Mouse (Mus musculus): ENCODE data around the gene Fras1. TPM values are rescaled to one million over a fixed set of nuclear protein-coding genes. Genes with fewer than 3 reads are reported as not detected.

Gene Fras1
- total and polyA plus RNA-seq, 3 experiments = not detected

DNA sequence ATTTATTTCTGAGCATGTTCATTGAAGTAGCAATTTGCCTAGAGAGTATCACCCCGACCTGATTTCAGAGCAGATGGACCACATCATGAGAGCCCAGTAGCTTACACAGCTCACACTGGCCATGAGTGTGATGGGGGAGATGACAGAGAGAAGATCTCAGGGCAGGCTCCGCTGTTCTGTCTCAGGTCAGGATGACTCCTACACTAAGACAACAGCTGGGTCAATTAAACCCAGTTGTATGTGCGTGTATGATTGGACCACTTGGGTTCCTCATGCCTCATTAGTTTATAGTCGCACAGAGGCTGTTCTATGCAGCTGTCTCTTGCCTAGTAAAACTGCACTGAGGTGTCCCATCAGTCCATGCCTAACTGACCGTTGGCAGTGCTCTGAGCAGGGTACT lies 345.5 kb downstream of the Fras1 start:
- no peak overlapping the region for H3K27ac ChIP-seq (ENCODE audit: control insufficient read depth, low read depth, low read length)
- no peak for TF ChIP-seq CHD2 (IDR thresholded peaks at IDR 0.05; ENCODE audit: low read length)
- TF ChIP-seq EP300 (IDR thresholded peaks at IDR 0.05; ENCODE audit: low read depth in 1 of 2, low read length in 2 of 2) = no peak
- no peak for TF ChIP-seq TBP (IDR thresholded peaks at IDR 0.05; ENCODE audit: low read depth, low read length)
- no peak for TF ChIP-seq RCOR1 (IDR thresholded peaks at IDR 0.05; ENCODE audit: low read depth, low read length)
- H3K27me3 ChIP-seq (ENCODE audit: control insufficient read depth in 1 of 2, insufficient read depth in 2 of 2, low read length in 2 of 2) = no peaks in the 10 kb centered on the region
- no peaks in the 10 kb centered on the region for H3K79me2 ChIP-seq (ENCODE audit: control insufficient read depth, insufficient read depth, low read length, poor library complexity)
- DNase-seq (ENCODE audit: low read depth, low spot score) = no peak
- H3K4me3 ChIP-seq (ENCODE audit: control insufficient read depth in 1 of 2, insufficient read depth in 1 of 2, low read depth in 2 of 2, low read length in 2 of 2) = no peak overlapping the region
- H3K9ac ChIP-seq (ENCODE audit: control insufficient read depth, low read depth, low read length, poor library complexity, severe bottlenecking) = no peak overlapping the region
- no peaks in the 10 kb centered on the region for H3K9me3 ChIP-seq (replicated peaks; ENCODE audit: insufficient read depth, low read length)
- no peaks in the 10 kb centered on the region for H3K36me3 ChIP-seq (ENCODE audit: control insufficient read depth in 1 of 2, insufficient read depth in 2 of 2, low read length in 2 of 2)
- no peaks in the 10 kb centered on the region for H3K4me1 ChIP-seq (ENCODE audit: control insufficient read depth in 1 of 2, insufficient read depth in 2 of 2, low read length in 2 of 2)

DNA sequence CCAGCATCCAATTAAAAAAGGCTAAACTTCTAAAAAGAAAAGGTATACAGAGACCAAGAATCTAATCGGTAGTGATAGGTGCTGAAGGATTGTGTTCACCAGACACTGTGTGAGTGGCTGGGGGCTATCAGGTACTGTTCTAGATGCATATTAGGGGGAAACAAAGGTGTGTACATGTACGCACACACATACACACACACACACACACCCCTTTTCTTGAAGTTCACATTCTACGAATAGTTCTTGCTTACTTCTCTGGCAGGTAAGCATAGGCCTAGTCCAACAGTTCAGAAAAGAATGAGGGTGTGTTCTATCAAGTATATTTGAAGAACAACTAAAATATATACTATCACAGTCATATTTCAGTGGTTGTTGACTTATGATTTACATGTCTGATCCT lies 348.9 kb downstream of the Fras1 start:
- no peaks in the 10 kb centered on the region for H3K79me2 ChIP-seq (ENCODE audit: control insufficient read depth, insufficient read depth, low read length, poor library complexity)
- no peaks in the 10 kb centered on the region for H3K27me3 ChIP-seq (ENCODE audit: control insufficient read depth in 1 of 2, insufficient read depth in 2 of 2, low read length in 2 of 2)
- no peak overlapping the region for H3K9ac ChIP-seq (ENCODE audit: control insufficient read depth, low read depth, low read length, poor library complexity, severe bottlenecking)
- DNase-seq (ENCODE audit: low read depth, low spot score) = no peak
- TF ChIP-seq MAZ (IDR thresholded peaks at IDR 0.05; ENCODE audit: low read depth, low read length) (no peak), CTCF (IDR thresholded peaks at IDR 0.05 in 2 of 3, conservative IDR thresholded peaks at IDR 0.05 in 1 of 3; ENCODE audit: control insufficient read depth in 1 of 3, insufficient read depth in 1 of 3, low read depth in 2 of 3, low read length in 3 of 3, poor library complexity in 1 of 3, severe bottlenecking in 1 of 3) (no peak), MXI1 (IDR thresholded peaks at IDR 0.05; ENCODE audit: low read depth, low read length) (no peak), ELF1 (IDR thresholded peaks at IDR 0.05; ENCODE audit: low read depth, low read length) (no peak), TAL1 (IDR thresholded peaks at IDR 0.05; ENCODE audit: low read length) (no peak), MYB (IDR thresholded peaks at IDR 0.05; ENCODE audit: low read depth, low read length) (no peak), RAD21 (IDR thresholded peaks at IDR 0.05; ENCODE audit: low read depth, low read length) (no peak), GATA1 (IDR thresholded peaks at IDR 0.05; ENCODE audit: low read depth, low read length) (no peak), USF1 (IDR thresholded peaks at IDR 0.05; ENCODE audit: low read depth, low read length) (no peak), ZKSCAN1 (IDR thresholded peaks at IDR 0.05; ENCODE audit: low read depth, low read length) (no peak), ZNF384 (IDR thresholded peaks at IDR 0.05; ENCODE audit: low read depth, low read length) (no peak), POLR2AphosphoS2 (IDR thresholded peaks at IDR 0.05; ENCODE audit: low read length) (no peak), RCOR1 (IDR thresholded peaks at IDR 0.05; ENCODE audit: low read depth, low read length) (no peak), BHLHE40 (IDR thresholded peaks at IDR 0.05; ENCODE audit: borderline replicate concordance, low read depth, low read length) (no peak), E2F4 (IDR thresholded peaks at IDR 0.05; ENCODE audit: borderline replicate concordance, low read depth, low read length) (no peak), EP300 (IDR thresholded peaks at IDR 0.05; ENCODE audit: low read depth in 1 of 2, low read length in 2 of 2) (no peak), ZMIZ1 (IDR thresholded peaks at IDR 0.05; ENCODE audit: low read depth, low read length) (no peak), TCF12 (IDR thresholded peaks at IDR 0.05; ENCODE audit: low read depth, low read length) (no peak), HCFC1 (IDR thresholded peaks at IDR 0.05; ENCODE audit: low read depth, low read length) (no peak)
- no peaks in the 10 kb centered on the region for H3K9me3 ChIP-seq (replicated peaks; ENCODE audit: insufficient read depth, low read length)
- no peaks in the 10 kb centered on the region for H3K4me1 ChIP-seq (ENCODE audit: control insufficient read depth in 1 of 2, insufficient read depth in 2 of 2, low read length in 2 of 2)
- H3K4me3 ChIP-seq (ENCODE audit: control insufficient read depth in 1 of 2, insufficient read depth in 1 of 2, low read depth in 2 of 2, low read length in 2 of 2) = no peak overlapping the region
- H3K36me3 ChIP-seq (ENCODE audit: control insufficient read depth in 1 of 2, insufficient read depth in 2 of 2, low read length in 2 of 2) = no peaks in the 10 kb centered on the region
- no peak overlapping the region for H3K27ac ChIP-seq (ENCODE audit: control insufficient read depth, low read depth, low read length)

All from MEL (cell line).